Mouse (Mus musculus): ENCODE measurements around the gene Wdr61.

Gene Wdr61

DNA sequence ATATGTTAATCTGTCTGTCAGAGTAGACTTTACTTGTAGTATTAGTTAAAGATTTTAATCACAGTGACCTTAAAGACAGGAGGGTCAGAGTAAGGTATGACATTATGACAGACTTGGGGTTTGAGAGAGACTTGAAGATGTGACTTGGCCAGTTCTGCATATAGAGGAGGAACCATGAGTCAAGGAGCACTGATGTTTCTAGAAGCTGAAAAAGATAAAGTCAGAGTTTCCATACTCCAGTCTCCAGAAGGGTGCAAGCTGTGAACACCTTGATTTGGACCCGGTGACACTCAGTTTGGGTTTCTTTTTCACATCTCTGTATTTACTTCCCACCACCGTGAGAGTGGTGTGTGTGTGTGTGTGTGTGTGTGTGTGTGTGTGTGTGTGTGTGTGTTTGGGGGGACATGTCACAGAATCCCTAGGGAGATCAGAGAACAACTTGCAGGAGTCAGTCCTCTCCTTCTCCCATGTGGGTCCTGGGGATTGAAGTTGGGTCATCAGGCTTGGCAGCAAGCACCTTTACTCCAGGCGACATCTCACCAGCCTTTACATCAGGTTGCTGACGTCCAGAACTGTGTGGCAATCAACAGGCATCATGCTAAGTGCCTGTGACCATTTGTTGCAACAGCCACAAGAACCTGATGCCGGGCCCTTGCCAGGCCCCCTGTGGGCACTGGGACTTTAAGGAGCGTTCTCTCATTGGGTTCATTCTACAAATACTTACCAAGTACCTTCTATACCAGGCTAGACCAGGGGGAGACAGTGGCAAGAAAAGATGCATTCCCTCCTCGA, 50.3 kb downstream of the Wdr61 start:
- DNase-seq (ENCODE audit: low read depth, low spot score) = no peak

- no peak for DNase-seq (ENCODE audit: low read depth, low spot score)
Measured at GRCm38 (mm10) chr9:54682846-54683245, 51.5 kb downstream of the Wdr61 start.

GRCm38 (mm10) chr9:54676531-54676986, 57.8 kb downstream of the Wdr61 start:
- DNase-seq (ENCODE audit: low read depth, low spot score) = peak; percentile 85

GRCm38 (mm10) chr9:54673887-54674286, 60.4 kb downstream of the Wdr61 start:
- DNase-seq (ENCODE audit: low read depth, low spot score) = no peak

- no peak for DNase-seq (ENCODE audit: low read depth, low spot score)
Measured at GRCm38 (mm10) chr9:54671962-54672361, 62.4 kb downstream of the Wdr61 start.

DNA sequence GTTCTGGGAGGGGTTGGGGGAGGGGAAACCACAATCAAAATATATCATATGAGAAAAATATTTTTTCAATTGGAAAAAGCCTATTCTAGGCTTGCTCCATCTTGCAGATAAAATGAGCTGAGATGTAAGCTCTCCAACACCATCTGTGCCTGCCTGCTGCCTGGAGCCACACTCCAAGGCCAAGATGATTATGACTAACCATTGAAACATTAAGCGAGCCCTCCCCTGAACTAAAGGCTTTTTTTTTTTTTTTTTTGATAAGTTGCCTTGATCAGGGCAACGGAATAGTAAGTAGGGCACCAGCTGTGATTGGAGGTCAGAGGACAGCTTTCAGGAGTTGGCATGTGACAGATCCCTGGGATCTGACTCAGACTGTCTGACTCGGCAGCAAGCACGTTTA, 65.9 kb downstream of the Wdr61 start:
- DNase-seq (ENCODE audit: low read depth, low spot score) = no peak

DNA sequence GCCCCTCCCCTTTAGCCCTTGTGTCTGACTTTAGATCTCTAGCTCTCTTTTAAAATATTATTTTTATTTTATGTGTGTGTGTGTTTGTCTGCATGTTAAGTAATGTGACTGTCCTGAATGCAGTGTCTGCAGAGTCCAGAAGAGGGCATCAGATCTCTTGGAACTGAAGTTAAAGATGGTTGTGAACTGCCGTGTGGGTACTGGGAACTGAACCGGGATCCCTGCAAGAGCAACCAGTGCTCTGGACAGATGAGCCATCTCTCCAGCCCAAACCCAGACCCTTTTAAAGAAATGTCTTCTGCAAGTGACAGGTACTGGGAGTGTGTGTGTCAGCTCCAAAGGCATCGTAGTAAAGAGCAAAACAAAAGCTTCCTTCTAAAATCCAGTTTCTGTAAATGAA, 68.2 kb downstream of the Wdr61 start:
- DNase-seq (ENCODE audit: low read depth, low spot score) = no peak

Data from mesoderm, embryonic 11.5 days (tissue).